Mouse (Mus musculus): ENCODE data around the gene B230217C12Rik. TPM values are rescaled to one million over a fixed set of nuclear protein-coding genes. Genes with fewer than 3 reads are reported as not detected.

The B230217C12Rik gene
- total and polyA plus RNA-seq, 2 experiments from 2014 or later: 30.0 to 32.3 TPM

- under 1% methylated on average over 63 of the region's 71 CpGs for WGBS
- no peaks in the 10 kb centered on the region for H3K9me3 ChIP-seq (ENCODE audit: low read length)
- TF ChIP-seq CTCF (IDR thresholded peaks at IDR 0.05; ENCODE audit: low read depth): no peak
- H3K9ac ChIP-seq (replicated peaks; ENCODE audit: low read length): peak overlapping the region; percentile 84
- ATAC-seq (peak; percentile 85), DNase-seq (ENCODE audit: low spot score) (peak; percentile 94)
- peak overlapping the region; percentile 80 for H3K4me3 ChIP-seq (ENCODE audit: low read length)
- peak overlapping the region; percentile 76 for H3K4me2 ChIP-seq (ENCODE audit: low read depth, low read length)
- peak overlapping the region; percentile 93 for H3K27ac ChIP-seq
- peaks cover 21% of the 10 kb centered on the region for H3K4me1 ChIP-seq (ENCODE audit: insufficient read depth, low read length)
- H3K27me3 ChIP-seq (ENCODE audit: insufficient read depth, low read length): no peaks in the 10 kb centered on the region
- H3K36me3 ChIP-seq (ENCODE audit: insufficient read depth, low read length): peaks cover 4% of the 10 kb centered on the region; the same call in 1 of the 2 replicates
These were observed 41.2 kb upstream of the B230217C12Rik start for GRCm38 (mm10) chr11:97799146-97799993.

- peak overlapping the region; percentile 76 for H3K4me2 ChIP-seq (ENCODE audit: low read depth, low read length)
- H3K27ac ChIP-seq: peak overlapping the region; percentile 93
- 3% methylated on average over 26 of the region's 43 CpGs for WGBS
- peaks cover 29% of the 10 kb centered on the region for H3K4me1 ChIP-seq (ENCODE audit: insufficient read depth, low read length)
- peak overlapping the region; percentile 84 for H3K9ac ChIP-seq (replicated peaks; ENCODE audit: low read length)
- ATAC-seq (peak; percentile 42), DNase-seq (ENCODE audit: low spot score) (peak; percentile 74)
- H3K9me3 ChIP-seq (ENCODE audit: low read length): no peaks in the 10 kb centered on the region
- H3K36me3 ChIP-seq (ENCODE audit: insufficient read depth, low read length): peaks cover 4% of the 10 kb centered on the region; the same call in 1 of the 2 replicates
- TF ChIP-seq CTCF (IDR thresholded peaks at IDR 0.05; ENCODE audit: low read depth): no peak
- peak overlapping the region; percentile 80 for H3K4me3 ChIP-seq (ENCODE audit: low read length)
- H3K27me3 ChIP-seq (ENCODE audit: insufficient read depth, low read length): no peaks in the 10 kb centered on the region
These were observed 40.4 kb upstream of the B230217C12Rik start for GRCm38 (mm10) chr11:97799994-97800690.

GRCm38 (mm10) chr11:97800691-97801408 is 39.7 kb upstream of the B230217C12Rik start:
- DNase-seq (ENCODE audit: low spot score) (no peak), ATAC-seq (no peak)
- TF ChIP-seq CTCF (IDR thresholded peaks at IDR 0.05; ENCODE audit: low read depth): no peak
- Histone ChIP-seq H3K4me3 (ENCODE audit: low read length) (peak overlapping the region; percentile 80), H3K9me3 (ENCODE audit: low read length) (no peaks in the 10 kb centered on the region), H3K27ac (peak overlapping the region; percentile 93), H3K36me3 (ENCODE audit: insufficient read depth, low read length) (peaks cover 4% of the 10 kb centered on the region; the same call in 1 of the 2 replicates), H3K9ac (replicated peaks; ENCODE audit: low read length) (peak overlapping the region; percentile 84), H3K4me2 (ENCODE audit: low read depth, low read length) (peak overlapping the region; percentile 76), H3K4me1 (ENCODE audit: insufficient read depth, low read length) (peaks cover 35% of the 10 kb centered on the region), H3K27me3 (ENCODE audit: insufficient read depth, low read length) (no peaks in the 10 kb centered on the region)
- 5% methylated on average over 17 of the region's 17 CpGs for WGBS

- Histone ChIP-seq H3K4me1 (ENCODE audit: insufficient read depth, low read length) (peaks cover 43% of the 10 kb centered on the region), H3K36me3 (ENCODE audit: insufficient read depth, low read length) (peaks cover 4% of the 10 kb centered on the region; the same call in 1 of the 2 replicates), H3K27ac (peak overlapping the region; percentile 93), H3K9ac (replicated peaks; ENCODE audit: low read length) (peak overlapping the region; percentile 84), H3K4me3 (ENCODE audit: low read length) (peak overlapping the region; percentile 80), H3K4me2 (ENCODE audit: low read depth, low read length) (peak overlapping the region; percentile 76), H3K27me3 (ENCODE audit: insufficient read depth, low read length) (no peaks in the 10 kb centered on the region), H3K9me3 (ENCODE audit: low read length) (no peaks in the 10 kb centered on the region)
- TF ChIP-seq CTCF (IDR thresholded peaks at IDR 0.05; ENCODE audit: low read depth): peak; percentile 63
- ATAC-seq (no peak), DNase-seq (ENCODE audit: low spot score) (peak; percentile 66)
- 29% methylated on average over 8 of the region's 8 CpGs for WGBS
These were observed 39.0 kb upstream of the B230217C12Rik start for GRCm38 (mm10) chr11:97801409-97802193.

DNA sequence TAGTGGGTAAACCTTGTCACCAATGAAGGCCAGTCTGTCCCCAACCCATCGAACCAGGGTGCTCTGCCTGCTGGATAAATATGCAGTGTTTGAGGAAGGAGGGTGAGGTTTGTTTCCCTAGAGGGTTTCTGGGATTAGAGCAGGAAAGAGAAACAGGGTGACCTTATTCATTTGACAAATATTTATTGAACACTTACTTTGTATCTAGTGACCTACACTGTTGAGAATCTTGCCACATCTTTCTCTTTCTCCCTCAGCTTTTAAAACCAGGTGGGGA is 38.4 kb upstream of the B230217C12Rik start:
- Histone ChIP-seq H3K9me3 (ENCODE audit: low read length) (no peaks in the 10 kb centered on the region), H3K4me1 (ENCODE audit: insufficient read depth, low read length) (peaks cover 47% of the 10 kb centered on the region), H3K4me2 (ENCODE audit: low read depth, low read length) (peak overlapping the region; percentile 76), H3K4me3 (ENCODE audit: low read length) (peak overlapping the region; percentile 80), H3K27me3 (ENCODE audit: insufficient read depth, low read length) (no peaks in the 10 kb centered on the region), H3K27ac (peak overlapping the region; percentile 60; the same call in 1 of the 2 replicates), H3K9ac (replicated peaks; ENCODE audit: low read length) (peak overlapping the region; percentile 84; the same call in 1 of the 2 replicates), H3K36me3 (ENCODE audit: insufficient read depth, low read length) (peaks cover 4% of the 10 kb centered on the region; the same call in 1 of the 2 replicates)
- TF ChIP-seq CTCF (IDR thresholded peaks at IDR 0.05; ENCODE audit: low read depth): no peak
- DNase-seq (ENCODE audit: low spot score) (no peak), ATAC-seq (no peak)
- WGBS: 59% methylated on average over 1 of the region's 1 CpGs
